Mouse (Mus musculus): ENCODE measurements at regions not wholly inside any gene's neighbourhood (a gene's known extent, or its start where the extent isn't known, plus 50 kb on each side); places are given as distances from the start of the nearest gene placed in this dataset.

GRCm38 (mm10) chr1:64302833-64303358, 180.8 kb upstream of the Klf7 start (continued):
- TF ChIP-seq KAT2A (IDR thresholded peaks at IDR 0.05; ENCODE audit: insufficient replicate concordance, low read length) (no peak), MAFK (IDR thresholded peaks at IDR 0.05; ENCODE audit: insufficient replicate concordance, low read length) (no peak), MXI1 (IDR thresholded peaks at IDR 0.05; ENCODE audit: low read depth, low read length) (no peak), IRF4 (IDR thresholded peaks at IDR 0.05; ENCODE audit: low read depth, low read length) (peak; percentile 53; the same call in 1 of the 2 replicates), CTCF (conservative IDR thresholded peaks at IDR 0.05 in 1 of 2, IDR thresholded peaks at IDR 0.05 in 1 of 2; ENCODE audit: low read depth in 2 of 2, low read length in 2 of 2) (peak in 1 of 2 experiments; percentile 26; a peak in 2 of 4 replicates), RCOR1 (conservative IDR thresholded peaks at IDR 0.05; ENCODE audit: low read depth, low read length) (no peak), POLR2AphosphoS2 (IDR thresholded peaks at IDR 0.05; ENCODE audit: low read depth, low read length) (no peak), USF2 (conservative IDR thresholded peaks at IDR 0.05; ENCODE audit: low read depth, low read length) (no peak)

- H3K27ac ChIP-seq (ENCODE audit: insufficient read depth, low read depth), result peak overlapping the region; percentile 46; the same call in 1 of the 2 replicates
Observed at GRCm38 (mm10) chr1:64301530-64302061, 179.5 kb upstream of the Klf7 start.

GRCm38 (mm10) chr1:64300951-64301529, 179.0 kb upstream of the Klf7 start:
- dilution Hi-C loops (cut with MboI; ENCODE audit: extremely low pct_ligation_motif_present, extremely low pct_unique_long_range_greater_than_20kb, low sequenced_read_pairs), result no loop called here
- peak overlapping the region; percentile 34; the same call in 1 of the 2 replicates for H3K4me2 ChIP-seq (ENCODE audit: insufficient read depth, low read depth, poor library complexity, severe bottlenecking)
- H3K36me3 ChIP-seq (replicated peaks in 1 of 2; ENCODE audit: control insufficient read depth in 1 of 2, insufficient read depth in 1 of 2, low read length in 1 of 2), result no peaks in the 10 kb centered on the region
- H3K27ac ChIP-seq (ENCODE audit: insufficient read depth, low read depth), result no peak overlapping the region; the same call in 1 of the 2 replicates
- no peaks in the 10 kb centered on the region for H3K9me3 ChIP-seq (replicated peaks; ENCODE audit: low read length)
- peak overlapping the region; percentile 28; the same call in 1 of the 2 replicates for H3K9ac ChIP-seq (ENCODE audit: insufficient read depth, low read depth)
- no peaks in the 10 kb centered on the region for H3K79me2 ChIP-seq (replicated peaks; ENCODE audit: control insufficient read depth, extremely low read depth, insufficient read depth, poor library complexity, severe bottlenecking)
- H3K4me1 ChIP-seq (ENCODE audit: control insufficient read depth in 1 of 2, insufficient read depth in 2 of 2), result peaks cover 9 to 38% of the 10 kb centered on the region in 2 experiments
- H3K27me3 ChIP-seq (replicated peaks), result no peaks in the 10 kb centered on the region
- in situ Hi-C loops (cut with MboI; ENCODE audit: low pct_ligation_motif_present, low pct_unique_long_range_greater_than_20kb, low sequenced_read_pairs), result loop anchor here (10.0 kb wide), 1 partner anchor 106 kb away; no protein-coding TSS in a partner anchor
- H3K4me3 ChIP-seq (replicated peaks in 1 of 3; ENCODE audit: low read depth in 2 of 3, low read length in 2 of 3, poor library complexity in 1 of 3), result no peak overlapping the region
- DNase-seq (ENCODE audit: extremely low read depth), result peak; percentile 61
- TF ChIP-seq HCFC1 (IDR thresholded peaks at IDR 0.05; ENCODE audit: low read depth, low read length), result peak; percentile 36; the same call in 1 of the 2 replicates
- TF ChIP-seq JUN (IDR thresholded peaks at IDR 0.05; ENCODE audit: insufficient read depth, low read depth, low read length), result peak; percentile 85
- TF ChIP-seq CTCF (conservative IDR thresholded peaks at IDR 0.05 in 1 of 2, IDR thresholded peaks at IDR 0.05 in 1 of 2; ENCODE audit: low read depth in 2 of 2, low read length in 2 of 2), result no peak
- peak; percentile 98 for TF ChIP-seq JUND (conservative IDR thresholded peaks at IDR 0.05; ENCODE audit: low read depth, low read length)
- peak; percentile 80; the same call in 1 of the 2 replicates for TF ChIP-seq MYC (IDR thresholded peaks at IDR 0.05; ENCODE audit: low read depth, low read length)
- TF ChIP-seq NRF1 (IDR thresholded peaks at IDR 0.05; ENCODE audit: low read depth, low read length), result 0 out of 2 replicates have a peak, but pooled peaks have one; percentile 37
- peak; percentile 98 for TF ChIP-seq IRF4 (IDR thresholded peaks at IDR 0.05; ENCODE audit: low read depth, low read length)
- TF ChIP-seq CHD2 (IDR thresholded peaks at IDR 0.05; ENCODE audit: low read length), result peak; percentile 23; the same call in 1 of the 2 replicates
- TF ChIP-seq BHLHE40 (IDR thresholded peaks at IDR 0.05; ENCODE audit: low read depth, low read length), result peak; percentile 80
- no peak for TF ChIP-seq E2F4 (IDR thresholded peaks at IDR 0.05; ENCODE audit: insufficient replicate concordance, low read depth, low read length)
- no peak for TF ChIP-seq ZKSCAN1 (IDR thresholded peaks at IDR 0.05; ENCODE audit: borderline replicate concordance, low read depth, low read length)
- no peak for TF ChIP-seq MXI1 (IDR thresholded peaks at IDR 0.05; ENCODE audit: low read depth, low read length)
- 0 out of 2 replicates have a peak, but pooled peaks have one; percentile 37 for TF ChIP-seq ZMIZ1 (IDR thresholded peaks at IDR 0.05; ENCODE audit: low read depth, low read length)
- TF ChIP-seq POLR2A (IDR thresholded peaks at IDR 0.05; ENCODE audit: low read depth, low read length), result peak; percentile 38; the same call in 1 of the 2 replicates
- no peak for TF ChIP-seq KAT2A (IDR thresholded peaks at IDR 0.05; ENCODE audit: insufficient replicate concordance, low read length)
- TF ChIP-seq EP300 (IDR thresholded peaks at IDR 0.05; ENCODE audit: low read length), result peak; percentile 64; the same call in 1 of the 2 replicates
- TF ChIP-seq ZC3H11A (IDR thresholded peaks at IDR 0.05; ENCODE audit: low read depth, low read length), result no peak
- TF ChIP-seq ETS1 (conservative IDR thresholded peaks at IDR 0.05; ENCODE audit: low read depth, low read length), result peak; percentile 72
- TF ChIP-seq SIN3A (IDR thresholded peaks at IDR 0.05; ENCODE audit: low read length), result no peak
- TF ChIP-seq CHD1 (IDR thresholded peaks at IDR 0.05; ENCODE audit: low read depth, low read length), result peak; percentile 86
- TF ChIP-seq TCF12 (IDR thresholded peaks at IDR 0.05; ENCODE audit: low read depth, low read length), result peak; percentile 64; the same call in 1 of the 2 replicates

More at GRCm38 (mm10) chr1:64301530-64302061, 179.5 kb upstream of the Klf7 start:
- in situ Hi-C loops (cut with MboI; ENCODE audit: low pct_ligation_motif_present, low pct_unique_long_range_greater_than_20kb, low sequenced_read_pairs), result loop anchor here (10.0 kb wide), 1 partner anchor 107 kb away; no protein-coding TSS in a partner anchor
- peak overlapping the region; percentile 28; the same call in 1 of the 2 replicates for H3K9ac ChIP-seq (ENCODE audit: insufficient read depth, low read depth)
- no peaks in the 10 kb centered on the region for H3K36me3 ChIP-seq (replicated peaks in 1 of 2; ENCODE audit: control insufficient read depth in 1 of 2, insufficient read depth in 1 of 2, low read length in 1 of 2)
- H3K27me3 ChIP-seq (replicated peaks), result no peaks in the 10 kb centered on the region
- peak overlapping the region; percentile 34; the same call in 1 of the 2 replicates for H3K4me2 ChIP-seq (ENCODE audit: insufficient read depth, low read depth, poor library complexity, severe bottlenecking)
- peaks cover 12 to 41% of the 10 kb centered on the region in 2 experiments for H3K4me1 ChIP-seq (ENCODE audit: control insufficient read depth in 1 of 2, insufficient read depth in 2 of 2)
- TF ChIP-seq MXI1 (IDR thresholded peaks at IDR 0.05; ENCODE audit: low read depth, low read length) (no peak), IRF4 (IDR thresholded peaks at IDR 0.05; ENCODE audit: low read depth, low read length) (no peak), CHD2 (IDR thresholded peaks at IDR 0.05; ENCODE audit: low read length) (0 out of 2 replicates have a peak, but pooled peaks have one; percentile 4)
- dilution Hi-C loops (cut with MboI; ENCODE audit: extremely low pct_ligation_motif_present, extremely low pct_unique_long_range_greater_than_20kb, low sequenced_read_pairs), result no loop called here
- DNase-seq (ENCODE audit: extremely low read depth), result no peak
- no peaks in the 10 kb centered on the region for H3K9me3 ChIP-seq (replicated peaks; ENCODE audit: low read length)
- H3K79me2 ChIP-seq (replicated peaks; ENCODE audit: control insufficient read depth, extremely low read depth, insufficient read depth, poor library complexity, severe bottlenecking), result no peaks in the 10 kb centered on the region
- no peak overlapping the region for H3K4me3 ChIP-seq (replicated peaks in 1 of 3; ENCODE audit: low read depth in 2 of 3, low read length in 2 of 3, poor library complexity in 1 of 3)

Data from CH12.LX (cell line).